ENCODE assay signal across 8 mouse cellular contexts in genomic region chr13:49187288-49188218, GRCm38 (mm10). TPM values are rescaled to one million over a fixed set of nuclear protein-coding genes. Genes with fewer than 3 reads are reported as not detected.
DNase-seq lines count a peak whose midpoint lies in the region; ATAC-seq and TF ChIP-seq lines count a peak whose summit lies in the region.

TSS of gene Ninj1 (plus strand) at chr13:49187485.

- no peak for TF ChIP-seq CTCF in lung, embryonic 14.5 days (IDR thresholded peaks at IDR 0.05; ENCODE audit: low read depth)

- H3K36me3 ChIP-seq in forebrain, embryonic 14.5 days (ENCODE audit: control insufficient read depth, insufficient read depth, low read length) = no peaks in the 10 kb centered on the region
- H3K36me3 ChIP-seq in lung, embryonic 14.5 days (ENCODE audit: insufficient read depth) = no peaks in the 10 kb centered on the region

- WGBS in forebrain, embryonic 14.5 days = 1% methylated on average over 61 of the region's 87 CpGs
- WGBS in large intestine, adult 2 months = under 1% methylated on average over 85 of the region's 87 CpGs
- under 1% methylated on average over 78 of the region's 87 CpGs for WGBS in lung, embryonic 14.5 days

- H3K27me3 ChIP-seq in forebrain, embryonic 14.5 days (replicated peaks; ENCODE audit: control insufficient read depth, insufficient read depth, low read length) = no peaks in the 10 kb centered on the region
- no peaks in the 10 kb centered on the region for H3K27me3 ChIP-seq in lung, embryonic 14.5 days (ENCODE audit: insufficient read depth, low read length)

- H3K9me3 ChIP-seq in forebrain, embryonic 14.5 days (replicated peaks; ENCODE audit: control insufficient read depth, low read length) = no peaks in the 10 kb centered on the region
- no peaks in the 10 kb centered on the region for H3K9me3 ChIP-seq in lung, embryonic 14.5 days (ENCODE audit: low read depth, low read length)

- peak within 1 kb of the TSS; percentile 70 for H3K4me3 ChIP-seq in forebrain, embryonic 14.5 days (ENCODE audit: low read depth, low read length)
- peak within 1 kb of the TSS; percentile 78 for H3K4me3 ChIP-seq in lung, embryonic 14.5 days (ENCODE audit: low read depth, low read length)

- peak within 1 kb of the TSS; percentile 14; the same call in 1 of the 2 replicates for H3K27ac ChIP-seq in forebrain, embryonic 14.5 days (ENCODE audit: low read depth, low read length)
- peak within 1 kb of the TSS; percentile 30; the same call in 1 of the 2 replicates for H3K27ac ChIP-seq in lung, embryonic 14.5 days (ENCODE audit: low read depth)

- intact Hi-C loops in heart, postnatal 10 days (cut with DNase I) = no loop called here

- peak within 1 kb of the TSS; percentile 70 for H3K9ac ChIP-seq in forebrain, embryonic 14.5 days (ENCODE audit: low read length)
- H3K9ac ChIP-seq in lung, embryonic 14.5 days = peak within 1 kb of the TSS; percentile 69

- peaks cover 9% of the 10 kb centered on the region; the same call in 1 of the 2 replicates for H3K4me1 ChIP-seq in forebrain, embryonic 14.5 days (ENCODE audit: control insufficient read depth, insufficient read depth, low read length)
- peaks cover 13% of the 10 kb centered on the region; the same call in 1 of the 2 replicates for H3K4me1 ChIP-seq in lung, embryonic 14.5 days (ENCODE audit: insufficient read depth)

- ATAC-seq in cerebellum, adult (ENCODE audit: insufficient number of reproducible peaks, low FRiP score, low TSS enrichment) = peak; percentile 57
- ATAC-seq in forebrain, embryonic 14.5 days = peak; percentile 93
- ATAC-seq in lung, embryonic 14.5 days (ENCODE audit: insufficient read depth) = peak; percentile 92
- peak; percentile 84 for ATAC-seq in neutrophil, adult 5-6 weeks (ENCODE audit: extremely low read depth, insufficient number of reproducible peaks, low FRiP score, poor library complexity, severe bottlenecking)

- peak; percentile 63 for DNase-seq in ES-CJ7 (ENCODE audit: low read depth, low spot score)
- peak; percentile 85 for DNase-seq in forebrain, embryonic 14.5 days (ENCODE audit: low spot score)
- peak; percentile 90 for DNase-seq in heart, postnatal 10 days
- DNase-seq in large intestine, adult 2 months (ENCODE audit: low read depth, low spot score) = no peak
- peak; percentile 91 for DNase-seq in lung, embryonic 14.5 days
- peak; percentile 78 for DNase-seq in testis, postnatal 14 days (ENCODE audit: low spot score)

- peak within 1 kb of the TSS; percentile 100 for H3K4me2 ChIP-seq in forebrain, embryonic 14.5 days (ENCODE audit: low read length)
- peak within 1 kb of the TSS; percentile 100 for H3K4me2 ChIP-seq in lung, embryonic 14.5 days

RNA-seq across cellular contexts. Expression of gene Ninj1, which starts in this region (rescaled TPM):
- polyA plus RNA-seq in forebrain, embryonic 14.5 days (2014; fragmentation: Nextera tagmentation; extraction: Ambion mirVana) = 26.3 and 30.0 TPM in 2 replicates
- total RNA-seq in heart, postnatal 10 days (2021) = 10 to 100 TPM; 45.2 to 88.0 TPM
- 53.9 and 64.2 TPM in 2 replicates for polyA plus RNA-seq in large intestine, adult 2 months (2012; rRNA removed)
- polyA plus RNA-seq in lung, embryonic 14.5 days (2014; fragmentation: Nextera tagmentation; extraction: Ambion mirVana) = 39.4 and 44.2 TPM in 2 replicates
- 64.2 and 88.4 TPM in 2 replicates for total RNA-seq in neutrophil, adult 5-6 weeks (2017)
